In genomic region chr9:21976626-21977175, GRCm38 (mm10) we compare ENCODE assay signal across 23 mouse cellular contexts. TPM values are rescaled to one million over a fixed set of nuclear protein-coding genes. Genes with fewer than 3 reads are reported as not detected.
"Had no signal": no experiment of that assay in that cellular context is flagged by ENCODE, and none has a peak within 500 bp of the region (broad histone marks: within the 10 kb centered on the region; RNA-seq: fewer than 3 reads in every experiment).

No protein-coding gene starts in this region.

- H3K36me3 ChIP-seq: liver, embryonic 15.5 days; lung, embryonic 15.5 days; midbrain, embryonic 13.5 days; midbrain, embryonic 15.5 days; neural tube, embryonic 13.5 days; neural tube, embryonic 15.5 days had no signal

- ATAC-seq: liver, postnatal 0 days; lung, postnatal 0 days; midbrain, embryonic 13.5 days; midbrain, embryonic 15.5 days had no signal

- DNase-seq: liver, postnatal 0 days; lung, adult 2 months; lung, postnatal 14 days; lung, postnatal 36 days; retina, postnatal 1 day; right cerebral cortex, adult 18-20 months; right cerebral cortex, postnatal 25 days; right cerebral cortex, postnatal 4 days; spleen, adult 18-20 months; thymus, adult 18-20 months; thymus, postnatal 14 days; thymus, postnatal 36 days had no signal

- H3K4me2 ChIP-seq: liver, embryonic 15.5 days; lung, embryonic 15.5 days; midbrain, embryonic 11.5 days; midbrain, embryonic 13.5 days; midbrain, embryonic 15.5 days; neural tube, embryonic 13.5 days; neural tube, embryonic 15.5 days had no signal

- H3K4me3 ChIP-seq: liver, embryonic 15.5 days; lung, embryonic 15.5 days; megakaryocyte, embryonic 14.5 days; midbrain, embryonic 13.5 days; midbrain, embryonic 15.5 days; neural tube, embryonic 13.5 days; neural tube, embryonic 15.5 days had no signal

- H3K9me3 ChIP-seq: liver, embryonic 15.5 days; lung, embryonic 15.5 days; midbrain, embryonic 13.5 days; midbrain, embryonic 15.5 days; neural tube, embryonic 13.5 days; neural tube, embryonic 15.5 days had no signal

- H3K9ac ChIP-seq: liver, embryonic 15.5 days; liver, postnatal 0 days; lung, embryonic 15.5 days; midbrain, embryonic 13.5 days; midbrain, embryonic 15.5 days; neural tube, embryonic 13.5 days; neural tube, embryonic 15.5 days had no signal

- H3K27me3 ChIP-seq: midbrain, embryonic 13.5 days; midbrain, embryonic 15.5 days; neural tube, embryonic 13.5 days; neural tube, embryonic 15.5 days had no signal

- H3K27ac ChIP-seq: liver, embryonic 15.5 days; lung, embryonic 15.5 days; macrophage; midbrain, embryonic 13.5 days; midbrain, embryonic 15.5 days; neural tube, embryonic 13.5 days; neural tube, embryonic 15.5 days had no signal

- H3K4me1 ChIP-seq: lung, embryonic 15.5 days; megakaryocyte, embryonic 14.5 days; midbrain, embryonic 13.5 days; midbrain, embryonic 15.5 days; neural tube, embryonic 13.5 days; neural tube, embryonic 15.5 days had no signal

RNA-seq across cellular contexts. Expression of gene Ccdc151, which starts 25.7 kb away (rescaled TPM):
- polyA plus RNA-seq: liver, embryonic 15.5 days; liver, postnatal 0 days; small intestine, adult 2 months had no signal
